Mouse (Mus musculus): ENCODE data around the gene Gm20388. TPM values are rescaled to one million over a fixed set of nuclear protein-coding genes. Genes with fewer than 3 reads are reported as not detected.

Gene Gm20388
- polyA plus RNA-seq, 1 experiment, result 18.7 TPM

DNA sequence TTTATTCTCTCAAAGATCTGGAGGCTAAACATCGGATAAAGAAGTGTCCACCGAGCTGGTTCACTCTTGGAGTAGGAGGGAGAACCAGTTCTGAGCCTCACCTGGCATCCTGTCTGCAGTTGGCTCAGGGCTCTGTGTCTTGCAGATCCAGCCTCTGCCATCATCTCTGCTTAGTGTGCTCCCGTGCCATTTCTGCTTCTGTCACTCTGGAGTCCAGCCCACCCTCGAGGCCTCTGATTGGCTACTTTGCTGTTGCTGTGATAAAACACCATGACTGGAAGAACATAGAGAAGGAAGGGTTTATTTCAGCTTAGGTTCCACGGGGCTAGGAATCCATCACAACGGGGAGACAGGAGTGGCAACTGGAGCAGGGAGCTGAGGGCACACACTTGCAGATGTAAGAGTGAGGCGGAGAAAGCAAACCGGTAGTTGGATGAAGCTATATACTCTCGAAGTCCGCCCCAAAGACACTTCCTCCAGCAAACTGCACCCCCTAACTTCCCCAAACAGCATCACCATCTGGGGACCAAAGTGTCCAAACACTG, 1119.9 kb downstream of the Gm20388 start:
- no peak for DNase-seq
- TF ChIP-seq CTCF (IDR thresholded peaks at IDR 0.05; ENCODE audit: borderline replicate concordance, insufficient read depth, low read depth, low read length) (no peak), POLR2A (IDR thresholded peaks at IDR 0.05; ENCODE audit: borderline replicate concordance, insufficient read depth, low read length) (no peak)
- Histone ChIP-seq H3K27me3 (ENCODE audit: control insufficient read depth, insufficient read depth, low read length) (no peaks in the 10 kb centered on the region), H3K4me1 (ENCODE audit: control insufficient read depth, insufficient read depth, low read length) (no peaks in the 10 kb centered on the region), H3K4me3 (replicated peaks; ENCODE audit: insufficient read depth, low read depth, low read length) (no peak overlapping the region), H3K27ac (ENCODE audit: insufficient read depth, low read length) (no peak overlapping the region)
- 40% methylated on average over 10 of the region's 10 CpGs for WGBS

DNA sequence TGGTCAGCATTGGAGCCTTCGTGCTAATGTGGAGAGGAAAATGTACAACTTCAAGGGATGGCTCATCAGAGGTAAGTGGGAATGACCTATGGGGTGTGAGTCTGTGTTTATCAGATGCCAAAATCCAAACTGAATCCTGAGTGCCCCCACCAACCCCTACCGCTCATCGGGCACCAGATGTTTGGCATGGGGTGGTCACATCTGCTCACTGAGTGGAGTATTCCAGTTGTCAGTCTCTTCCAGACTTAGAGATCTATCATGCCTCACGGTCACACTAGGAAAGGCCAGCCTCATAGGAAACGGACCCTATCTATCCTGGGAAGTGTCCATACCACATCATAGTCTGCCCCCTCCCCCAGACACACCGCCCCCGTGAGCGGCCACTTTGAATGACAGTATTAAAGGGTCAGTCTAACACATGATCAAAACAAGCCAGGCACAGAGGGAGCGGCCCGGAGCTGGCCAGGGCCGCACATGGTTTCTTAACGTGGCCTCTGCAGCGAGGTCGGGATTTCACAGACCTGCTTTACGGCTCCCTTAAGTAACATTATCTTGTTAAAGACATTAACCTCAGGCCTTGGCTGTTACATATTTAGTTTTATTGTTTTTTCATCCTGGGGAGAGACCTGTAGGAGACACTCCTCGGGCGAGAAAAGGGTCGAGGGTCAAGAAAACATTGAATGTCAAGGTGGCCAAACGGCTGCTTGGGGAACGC, 1122.8 kb downstream of the Gm20388 start:
- TF ChIP-seq CTCF (IDR thresholded peaks at IDR 0.05; ENCODE audit: borderline replicate concordance, insufficient read depth, low read depth, low read length), result no peak
- TF ChIP-seq POLR2A (IDR thresholded peaks at IDR 0.05; ENCODE audit: borderline replicate concordance, insufficient read depth, low read length), result no peak
- H3K4me1 ChIP-seq (ENCODE audit: control insufficient read depth, insufficient read depth, low read length), result no peaks in the 10 kb centered on the region
- no peak overlapping the region for H3K4me3 ChIP-seq (replicated peaks; ENCODE audit: insufficient read depth, low read depth, low read length)
- H3K27me3 ChIP-seq (ENCODE audit: control insufficient read depth, insufficient read depth, low read length), result no peaks in the 10 kb centered on the region
- WGBS, result 89% methylated on average over 20 of the region's 20 CpGs
- DNase-seq, result no peak
- no peak overlapping the region for H3K27ac ChIP-seq (ENCODE audit: insufficient read depth, low read length)

DNA sequence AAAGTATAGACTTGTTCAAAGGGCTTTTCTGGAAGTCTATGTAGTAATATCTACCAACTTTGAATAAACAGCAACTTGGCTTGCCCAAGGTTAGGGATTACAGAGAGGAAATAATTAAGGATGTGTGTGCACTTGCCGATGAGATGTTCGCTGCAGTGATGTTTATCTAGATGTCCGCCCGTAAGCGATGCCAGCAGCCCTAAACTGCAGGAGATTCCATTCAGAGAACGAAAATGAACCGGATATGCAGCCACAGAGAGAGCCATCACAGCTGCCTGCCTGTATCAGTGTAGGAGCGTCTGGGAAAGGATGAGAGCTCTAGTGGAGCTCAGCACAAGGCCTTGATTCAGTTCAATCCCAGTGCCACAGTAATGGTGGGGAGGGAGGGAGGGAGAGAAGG, 1125.0 kb downstream of the Gm20388 start:
- 86% methylated on average over 8 of the region's 8 CpGs for WGBS
- H3K27me3 ChIP-seq (ENCODE audit: control insufficient read depth, insufficient read depth, low read length), result no peaks in the 10 kb centered on the region
- TF ChIP-seq CTCF (IDR thresholded peaks at IDR 0.05; ENCODE audit: borderline replicate concordance, insufficient read depth, low read depth, low read length) (no peak), POLR2A (IDR thresholded peaks at IDR 0.05; ENCODE audit: borderline replicate concordance, insufficient read depth, low read length) (no peak)
- H3K4me1 ChIP-seq (ENCODE audit: control insufficient read depth, insufficient read depth, low read length), result no peaks in the 10 kb centered on the region
- no peak overlapping the region for H3K27ac ChIP-seq (ENCODE audit: insufficient read depth, low read length)
- no peak for DNase-seq
- H3K4me3 ChIP-seq (replicated peaks; ENCODE audit: insufficient read depth, low read depth, low read length), result no peak overlapping the region

DNA sequence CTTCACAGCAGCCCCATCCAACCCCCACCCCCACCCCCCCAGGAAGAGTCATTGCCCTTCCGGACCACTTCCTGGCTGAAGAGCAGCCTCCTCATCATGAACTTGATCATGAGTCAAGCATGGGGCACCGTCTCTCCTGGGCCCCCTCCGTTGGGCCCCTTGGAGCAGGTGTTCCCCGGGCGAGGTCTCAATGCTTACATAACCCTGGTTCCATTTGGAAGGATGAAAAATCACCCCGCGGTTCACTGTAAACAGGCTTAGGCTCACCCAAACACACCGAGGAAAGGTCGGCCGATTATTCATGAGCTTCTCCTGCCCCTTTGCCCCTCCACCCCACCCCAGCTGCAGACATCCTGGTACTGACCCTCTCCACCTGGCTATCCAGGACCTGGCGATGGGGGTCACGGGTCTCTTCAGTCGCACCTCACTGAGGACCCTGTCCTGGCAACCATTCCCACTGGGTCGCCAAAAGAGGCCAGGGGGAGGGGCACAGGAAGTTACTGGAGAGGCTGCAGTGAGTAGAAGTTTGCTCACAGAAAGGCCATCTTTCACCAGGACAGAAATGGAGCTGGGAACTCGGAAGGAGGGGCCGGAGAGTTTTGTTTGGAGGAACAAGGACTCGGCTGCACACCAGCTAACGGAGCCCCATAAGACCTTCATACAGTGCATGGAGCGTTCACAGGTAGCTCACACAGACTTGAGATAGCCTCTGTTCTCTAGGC, 1133.2 kb downstream of the Gm20388 start:
- TF ChIP-seq CTCF (IDR thresholded peaks at IDR 0.05; ENCODE audit: borderline replicate concordance, insufficient read depth, low read depth, low read length) (no peak), POLR2A (IDR thresholded peaks at IDR 0.05; ENCODE audit: borderline replicate concordance, insufficient read depth, low read length) (no peak)
- Histone ChIP-seq H3K4me3 (replicated peaks; ENCODE audit: insufficient read depth, low read depth, low read length) (no peak overlapping the region), H3K27ac (ENCODE audit: insufficient read depth, low read length) (no peak overlapping the region), H3K27me3 (ENCODE audit: control insufficient read depth, insufficient read depth, low read length) (no peaks in the 10 kb centered on the region), H3K4me1 (ENCODE audit: control insufficient read depth, insufficient read depth, low read length) (no peaks in the 10 kb centered on the region)
- DNase-seq, result no peak
- 60% methylated on average over 19 of the region's 19 CpGs for WGBS

DNA sequence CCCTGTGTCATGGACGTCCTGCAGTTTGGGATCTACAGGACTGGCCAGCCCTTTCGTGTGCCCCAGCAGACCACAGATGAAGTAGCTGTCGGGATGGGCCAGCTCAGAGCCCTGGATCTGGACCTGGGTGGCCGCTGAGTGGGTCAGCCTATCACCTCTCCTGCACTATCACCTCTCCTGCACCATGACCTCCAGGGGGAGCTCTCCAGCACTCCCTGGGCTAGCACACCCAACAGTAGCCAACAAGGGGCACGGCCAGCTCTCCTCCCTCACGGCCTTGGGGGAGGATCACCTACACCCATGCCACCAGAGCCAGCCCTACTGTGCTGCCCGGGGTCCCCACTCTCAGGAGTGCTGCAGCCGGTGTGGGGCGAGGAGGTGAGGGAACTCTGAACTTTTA, 1136.8 kb downstream of the Gm20388 start:
- H3K4me3 ChIP-seq (replicated peaks; ENCODE audit: insufficient read depth, low read depth, low read length), result no peak overlapping the region
- H3K27me3 ChIP-seq (ENCODE audit: control insufficient read depth, insufficient read depth, low read length), result no peaks in the 10 kb centered on the region
- H3K4me1 ChIP-seq (ENCODE audit: control insufficient read depth, insufficient read depth, low read length), result no peaks in the 10 kb centered on the region
- no peak overlapping the region for H3K27ac ChIP-seq (ENCODE audit: insufficient read depth, low read length)
- 69% methylated on average over 9 of the region's 9 CpGs for WGBS
- no peak for DNase-seq
- TF ChIP-seq POLR2A (IDR thresholded peaks at IDR 0.05; ENCODE audit: borderline replicate concordance, insufficient read depth, low read length), result no peak
- no peak for TF ChIP-seq CTCF (IDR thresholded peaks at IDR 0.05; ENCODE audit: borderline replicate concordance, insufficient read depth, low read depth, low read length)

DNA sequence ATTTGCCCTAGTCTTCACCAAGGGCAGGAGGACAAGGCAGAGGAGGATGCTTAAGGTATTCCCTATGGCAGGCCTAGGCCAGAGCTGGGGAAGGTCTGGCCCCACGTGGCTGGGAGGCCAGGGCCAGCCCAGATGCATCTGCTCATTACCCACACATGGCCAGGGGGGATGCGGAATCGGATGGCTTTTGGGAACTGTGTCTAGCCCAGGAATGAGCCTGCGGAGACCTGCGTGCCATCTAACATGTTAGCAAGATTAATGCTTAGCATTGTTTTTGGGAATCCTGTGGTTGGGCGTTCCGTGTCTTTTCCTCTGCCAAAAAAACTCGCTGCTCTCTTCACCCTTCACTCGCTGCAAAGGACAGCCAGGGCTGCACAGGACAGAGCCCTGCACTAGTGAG, 1147.4 kb downstream of the Gm20388 start:
- H3K4me3 ChIP-seq (replicated peaks; ENCODE audit: insufficient read depth, low read depth, low read length), result no peak overlapping the region
- WGBS, result 51% methylated on average over 9 of the region's 9 CpGs
- no peak overlapping the region for H3K27ac ChIP-seq (ENCODE audit: insufficient read depth, low read length)
- TF ChIP-seq POLR2A (IDR thresholded peaks at IDR 0.05; ENCODE audit: borderline replicate concordance, insufficient read depth, low read length), result no peak
- no peak for TF ChIP-seq CTCF (IDR thresholded peaks at IDR 0.05; ENCODE audit: borderline replicate concordance, insufficient read depth, low read depth, low read length)
- H3K27me3 ChIP-seq (ENCODE audit: control insufficient read depth, insufficient read depth, low read length), result no peaks in the 10 kb centered on the region
- no peaks in the 10 kb centered on the region for H3K4me1 ChIP-seq (ENCODE audit: control insufficient read depth, insufficient read depth, low read length)
- DNase-seq, result no peak

DNA sequence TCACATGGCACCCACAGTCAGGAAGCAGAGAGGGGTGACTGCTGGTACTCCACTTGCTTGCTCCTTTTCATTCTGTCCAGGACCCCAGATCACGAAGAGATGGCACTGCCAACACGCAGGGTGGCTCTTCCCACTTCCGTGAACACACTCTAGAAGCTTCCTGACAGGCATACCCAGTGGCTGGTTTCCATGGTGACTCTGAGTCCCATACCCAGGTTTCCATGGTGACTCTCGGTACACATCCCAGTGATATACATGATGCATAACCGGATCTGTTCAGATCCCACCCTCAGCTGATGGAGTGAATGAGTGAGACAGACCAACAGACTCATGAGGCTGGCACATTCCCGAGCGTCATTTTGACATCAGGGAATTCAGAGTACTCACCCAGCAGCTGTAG, 1148.5 kb downstream of the Gm20388 start:
- Histone ChIP-seq H3K27ac (ENCODE audit: insufficient read depth, low read length) (no peak overlapping the region), H3K4me1 (ENCODE audit: control insufficient read depth, insufficient read depth, low read length) (no peaks in the 10 kb centered on the region), H3K27me3 (ENCODE audit: control insufficient read depth, insufficient read depth, low read length) (no peaks in the 10 kb centered on the region), H3K4me3 (replicated peaks; ENCODE audit: insufficient read depth, low read depth, low read length) (no peak overlapping the region)
- WGBS, result 34% methylated on average over 7 of the region's 7 CpGs
- DNase-seq, result no peak
- TF ChIP-seq POLR2A (IDR thresholded peaks at IDR 0.05; ENCODE audit: borderline replicate concordance, insufficient read depth, low read length) (no peak), CTCF (IDR thresholded peaks at IDR 0.05; ENCODE audit: borderline replicate concordance, insufficient read depth, low read depth, low read length) (no peak)

DNA sequence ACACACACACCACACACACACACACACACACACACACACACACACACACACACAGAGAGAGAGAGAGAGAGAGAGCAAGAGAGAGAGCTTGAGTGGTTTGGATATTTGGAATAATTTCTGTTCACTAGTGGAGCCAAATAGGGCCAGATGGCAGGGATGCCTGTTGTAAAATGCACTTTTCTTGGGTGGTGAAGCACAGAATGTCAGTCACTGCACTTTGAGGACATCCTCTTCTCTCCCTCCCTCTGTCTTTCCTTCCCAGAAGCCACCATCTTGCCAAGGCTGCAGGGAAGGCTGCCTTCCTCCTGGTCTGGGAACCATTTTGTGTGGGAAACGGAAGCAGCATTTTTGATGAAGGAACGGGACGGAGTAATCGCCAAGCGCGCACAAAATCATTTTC, 1151.9 kb downstream of the Gm20388 start:
- TF ChIP-seq CTCF (IDR thresholded peaks at IDR 0.05; ENCODE audit: borderline replicate concordance, insufficient read depth, low read depth, low read length) (no peak), POLR2A (IDR thresholded peaks at IDR 0.05; ENCODE audit: borderline replicate concordance, insufficient read depth, low read length) (no peak)
- H3K4me1 ChIP-seq (ENCODE audit: control insufficient read depth, insufficient read depth, low read length), result no peaks in the 10 kb centered on the region
- 63% methylated on average over 6 of the region's 6 CpGs for WGBS
- H3K27ac ChIP-seq (ENCODE audit: insufficient read depth, low read length), result no peak overlapping the region
- DNase-seq, result no peak
- H3K4me3 ChIP-seq (replicated peaks; ENCODE audit: insufficient read depth, low read depth, low read length), result no peak overlapping the region
- no peaks in the 10 kb centered on the region for H3K27me3 ChIP-seq (ENCODE audit: control insufficient read depth, insufficient read depth, low read length)
